Mouse (Mus musculus): ENCODE results near the gene Spred3. TPM values are rescaled to one million over a fixed set of nuclear protein-coding genes. Genes with fewer than 3 reads are reported as not detected.
A peak's percentile ranks its signal among the peaks of the same experiment; 100 is the strongest.
"Not testable (repeated sequence)": the region's sequence is repeated elsewhere in the genome, so short reads cannot be mapped to it uniquely, and the experiment has no call there.

Spred3 gene
- polyA plus RNA-seq, 1 experiment from 2014 or later = 2.3 TPM

DNA sequence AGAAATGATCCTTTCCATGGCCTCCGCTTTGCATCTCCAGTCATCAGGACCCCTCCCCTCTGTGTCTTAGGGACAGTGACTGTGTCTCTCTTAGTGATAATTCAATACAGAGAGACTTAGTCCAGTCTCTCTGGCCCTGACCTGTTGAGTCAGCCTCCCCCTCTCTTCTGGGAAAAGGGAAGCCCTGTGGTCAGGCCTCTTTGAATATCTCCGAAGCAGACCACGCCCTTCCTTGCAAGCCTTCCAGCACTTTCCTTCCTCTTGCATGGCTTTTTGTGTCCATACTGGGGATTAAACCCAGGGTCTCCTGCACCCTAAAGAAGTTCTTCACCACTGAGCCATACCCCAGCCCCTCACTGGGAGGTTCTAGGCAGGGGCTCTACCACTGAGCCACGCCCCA is 26.2 kb downstream of the Spred3 start:
- no peaks in the 10 kb centered on the region for H3K4me1 ChIP-seq
- H3K4me2 ChIP-seq = no peak overlapping the region
- H3K4me3 ChIP-seq = no peak overlapping the region
- no peak for ATAC-seq (ENCODE audit: borderline replicate concordance, extremely low read depth, low FRiP score, low TSS enrichment)
- H3K27ac ChIP-seq = no peak overlapping the region
- H3K27me3 ChIP-seq = no peaks in the 10 kb centered on the region
- no peak overlapping the region for H3K9ac ChIP-seq
- no peaks in the 10 kb centered on the region for H3K9me3 ChIP-seq
- WGBS = 87% methylated on average over 4 of the region's 4 CpGs
- H3K36me3 ChIP-seq = no peaks in the 10 kb centered on the region

DNA sequence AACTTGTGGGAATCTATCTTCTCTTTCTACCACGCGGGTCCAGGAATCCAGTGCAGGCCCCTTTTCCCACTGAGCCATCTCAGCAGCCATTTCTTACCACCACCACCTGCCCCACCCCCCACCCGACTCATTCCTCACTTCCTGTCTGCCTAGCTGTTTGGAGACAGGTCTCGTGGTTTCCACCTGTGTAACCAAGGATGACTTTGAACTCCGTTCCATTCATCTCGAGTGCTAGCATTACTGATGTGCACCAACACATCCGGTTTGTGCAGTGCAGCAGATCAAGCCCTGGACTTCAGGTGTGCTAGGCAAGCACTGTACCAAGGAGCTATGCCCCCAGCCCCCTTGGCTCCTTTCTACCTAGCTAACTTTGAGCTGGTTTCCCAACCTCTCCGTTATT is 28.8 kb downstream of the Spred3 start:
- H3K4me1 ChIP-seq = no peaks in the 10 kb centered on the region
- 58% methylated on average over 8 of the region's 8 CpGs for WGBS
- H3K4me3 ChIP-seq = no peak overlapping the region
- H3K27ac ChIP-seq = no peak overlapping the region
- no peaks in the 10 kb centered on the region for H3K9me3 ChIP-seq
- H3K9ac ChIP-seq = no peak overlapping the region
- ATAC-seq (ENCODE audit: borderline replicate concordance, extremely low read depth, low FRiP score, low TSS enrichment) = no peak
- no peaks in the 10 kb centered on the region for H3K36me3 ChIP-seq
- no peak overlapping the region for H3K4me2 ChIP-seq
- H3K27me3 ChIP-seq = no peaks in the 10 kb centered on the region

DNA sequence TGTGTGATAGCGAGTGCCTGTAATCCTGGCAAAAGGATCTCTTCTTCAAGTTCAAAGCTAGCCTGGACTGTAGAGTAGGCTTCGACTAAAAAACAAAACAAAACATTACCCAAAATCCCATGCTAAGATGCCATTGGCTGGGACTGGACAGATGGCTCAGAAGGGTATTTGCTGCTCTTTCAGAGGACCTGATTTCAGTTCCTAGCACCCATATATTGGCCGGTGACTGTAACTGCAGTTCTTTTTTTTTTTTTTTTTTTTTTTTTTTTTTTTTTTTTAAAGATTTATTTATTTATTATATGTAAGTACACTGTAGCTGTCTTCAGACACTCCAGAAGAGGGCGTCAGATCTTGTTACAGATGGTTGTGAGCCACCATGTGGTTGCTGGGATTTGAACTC is 31.0 kb downstream of the Spred3 start:
- not testable (repeated sequence) for H3K27ac ChIP-seq; H3K4me3 ChIP-seq; H3K4me2 ChIP-seq; H3K9ac ChIP-seq; H3K27me3 ChIP-seq; H3K36me3 ChIP-seq; H3K4me1 ChIP-seq; H3K9me3 ChIP-seq; ATAC-seq (ENCODE audit: borderline replicate concordance, extremely low read depth, low FRiP score, low TSS enrichment)
- 86% methylated on average over 3 of the region's 4 CpGs for WGBS

GRCm38 (mm10) chr7:29137429-29137828 is 32.8 kb downstream of the Spred3 start:
- Histone ChIP-seq H3K27ac (no peak overlapping the region), H3K27me3 (peaks cover 8% of the 10 kb centered on the region; the same call in 1 of the 2 replicates), H3K9me3 (no peaks in the 10 kb centered on the region), H3K9ac (no peak overlapping the region), H3K36me3 (no peaks in the 10 kb centered on the region), H3K4me1 (peaks cover 6% of the 10 kb centered on the region; the same call in 1 of the 2 replicates), H3K4me3 (no peak overlapping the region), H3K4me2 (no peak overlapping the region)
- no peak for ATAC-seq (ENCODE audit: borderline replicate concordance, extremely low read depth, low FRiP score, low TSS enrichment)
- 29% methylated on average over 16 of the region's 16 CpGs for WGBS

- Histone ChIP-seq H3K27me3 (peaks cover 8% of the 10 kb centered on the region; the same call in 1 of the 2 replicates), H3K9ac (no peak within 1 kb of the TSS), H3K27ac (no peak within 1 kb of the TSS), H3K4me2 (peak within 1 kb of the TSS; percentile 52), H3K4me1 (peaks cover 6% of the 10 kb centered on the region; the same call in 1 of the 2 replicates), H3K9me3 (no peaks in the 10 kb centered on the region), H3K36me3 (no peaks in the 10 kb centered on the region), H3K4me3 (peak within 1 kb of the TSS; percentile 23)
- 0% methylated on average over 16 of the region's 20 CpGs for WGBS
- 0 out of 2 replicates have a peak, but pooled peaks have one; percentile 23 for ATAC-seq (ENCODE audit: borderline replicate concordance, extremely low read depth, low FRiP score, low TSS enrichment)
Measured at GRCm38 (mm10) chr7:29134693-29135386, 35.4 kb downstream of the Spred3 start, which contains the start of gene Rasgrp4. TSS of gene Rasgrp4 (plus strand) at chr7:29134851.

DNA sequence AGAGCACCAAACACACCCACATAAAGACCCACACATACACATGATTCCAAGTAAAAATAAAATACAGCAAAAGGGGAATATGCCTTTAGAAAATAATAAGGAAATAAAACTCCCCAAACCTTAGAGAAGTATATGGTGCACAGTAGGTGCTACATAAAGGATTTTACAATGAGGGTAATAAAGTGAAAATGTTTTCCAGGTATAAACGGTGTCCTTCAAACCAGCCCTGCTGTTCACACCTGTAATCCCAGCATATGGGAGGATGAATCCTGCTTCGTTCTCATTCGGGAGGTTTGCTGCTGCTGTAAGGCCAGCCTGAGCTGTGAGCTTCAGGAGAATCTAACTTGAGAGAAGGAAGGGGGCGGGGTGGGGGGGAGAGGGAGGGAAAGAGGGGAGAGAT is 36.0 kb downstream of the Spred3 start:
- Histone ChIP-seq H3K4me1 (peaks cover 6% of the 10 kb centered on the region; the same call in 1 of the 2 replicates), H3K27ac (no peak overlapping the region), H3K9ac (no peak overlapping the region), H3K9me3 (no peaks in the 10 kb centered on the region), H3K4me2 (peak overlapping the region; percentile 52), H3K36me3 (no peaks in the 10 kb centered on the region), H3K4me3 (peak overlapping the region; percentile 23; the same call in 1 of the 2 replicates), H3K27me3 (peaks cover 8% of the 10 kb centered on the region; the same call in 1 of the 2 replicates)
- no peak for ATAC-seq (ENCODE audit: borderline replicate concordance, extremely low read depth, low FRiP score, low TSS enrichment)
- WGBS = 4% methylated on average over 4 of the region's 4 CpGs

- 64% methylated on average over 2 of the region's 2 CpGs for WGBS
- H3K4me1 ChIP-seq = peaks cover 16% of the 10 kb centered on the region
- H3K4me2 ChIP-seq = no peak overlapping the region
- no peak for ATAC-seq (ENCODE audit: borderline replicate concordance, extremely low read depth, low FRiP score, low TSS enrichment)
- no peak overlapping the region for H3K27ac ChIP-seq
- no peaks in the 10 kb centered on the region for H3K36me3 ChIP-seq
- no peaks in the 10 kb centered on the region for H3K27me3 ChIP-seq
- H3K9ac ChIP-seq = no peak overlapping the region
- H3K4me3 ChIP-seq = no peak overlapping the region
- no peaks in the 10 kb centered on the region for H3K9me3 ChIP-seq
Measured at GRCm38 (mm10) chr7:29128725-29129124, 41.5 kb downstream of the Spred3 start.

DNA sequence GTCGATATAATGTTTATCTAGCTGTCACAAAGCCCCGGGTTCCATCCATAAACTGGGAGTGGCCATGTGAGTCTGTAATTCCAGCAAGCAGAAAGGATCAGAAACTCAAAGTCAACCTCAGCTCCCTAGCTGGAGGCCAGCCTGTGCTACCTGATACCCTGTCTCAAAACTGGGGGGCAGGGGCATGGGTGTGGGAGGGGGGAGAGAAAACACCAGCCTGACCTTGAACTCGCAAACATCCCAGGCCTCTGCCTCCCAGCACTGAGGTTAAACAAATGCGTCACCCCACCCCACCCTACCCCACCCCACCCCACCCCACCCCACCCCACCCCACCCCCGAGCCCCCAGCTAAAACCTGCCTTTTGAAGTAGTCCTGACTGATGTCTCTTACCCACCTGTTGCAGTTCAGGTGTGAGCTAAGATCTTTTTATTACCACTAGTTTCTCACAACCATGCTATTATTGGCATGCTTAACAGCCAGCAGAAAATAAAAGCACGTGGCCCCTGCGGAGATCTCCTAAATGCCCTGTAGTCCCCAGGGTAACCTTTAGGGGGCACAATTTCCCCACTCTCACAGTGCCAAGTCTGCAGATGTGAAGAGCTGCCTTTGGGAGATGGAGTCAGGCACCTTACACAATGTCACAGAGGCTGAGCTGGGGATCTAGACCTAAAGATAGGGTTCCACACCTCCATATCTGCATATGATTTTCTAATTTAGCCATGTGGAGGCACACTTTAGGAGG is 43.9 kb downstream of the Spred3 start:
- Histone ChIP-seq H3K36me3 (no peaks in the 10 kb centered on the region), H3K9me3 (no peaks in the 10 kb centered on the region), H3K27ac (no peak overlapping the region), H3K4me2 (no peak overlapping the region), H3K9ac (no peak overlapping the region), H3K4me3 (no peak overlapping the region), H3K27me3 (no peaks in the 10 kb centered on the region), H3K4me1 (peaks cover 16% of the 10 kb centered on the region)
- no peak for ATAC-seq (ENCODE audit: borderline replicate concordance, extremely low read depth, low FRiP score, low TSS enrichment)
- 10% methylated on average over 7 of the region's 7 CpGs for WGBS

DNA sequence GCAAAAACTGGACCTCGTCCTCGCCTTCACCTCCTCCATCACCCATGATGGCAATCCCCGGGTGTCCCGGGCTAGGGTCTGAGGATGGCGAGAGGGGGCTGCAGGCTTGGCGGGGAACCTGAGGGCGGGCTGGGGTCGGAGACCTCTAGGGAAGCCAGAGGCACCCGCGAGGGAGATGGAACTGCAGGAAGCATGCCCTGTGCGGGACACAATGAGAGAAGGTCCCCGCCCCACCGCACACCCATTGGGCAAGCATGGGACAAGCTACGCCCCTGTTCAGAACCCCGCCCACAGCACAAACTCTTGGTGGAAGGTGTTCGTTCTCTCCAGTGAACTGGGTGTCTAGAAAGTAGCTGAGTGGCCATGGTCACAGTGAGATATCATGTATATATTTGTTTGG is 45.2 kb downstream of the Spred3 start, which contains the start of gene Ryr1:
Gene Ryr1 (minus strand): TSS at position 210 of the 400 bp plus-strand sequence.
- H3K4me2 ChIP-seq = peak within 1 kb of the TSS; percentile 89
- peaks cover 16% of the 10 kb centered on the region for H3K4me1 ChIP-seq
- peak within 1 kb of the TSS; percentile 40 for H3K9ac ChIP-seq
- no peaks in the 10 kb centered on the region for H3K36me3 ChIP-seq
- H3K9me3 ChIP-seq = no peaks in the 10 kb centered on the region
- H3K4me3 ChIP-seq = peak within 1 kb of the TSS; percentile 40
- no peak within 1 kb of the TSS for H3K27ac ChIP-seq
- H3K27me3 ChIP-seq = no peaks in the 10 kb centered on the region
- peak; percentile 90 for ATAC-seq (ENCODE audit: borderline replicate concordance, extremely low read depth, low FRiP score, low TSS enrichment)
- 0% methylated on average over 16 of the region's 16 CpGs for WGBS

GRCm38 (mm10) chr7:29123531-29124358 is 46.5 kb downstream of the Spred3 start:
- Histone ChIP-seq H3K4me2 (no peak overlapping the region), H3K4me1 (peaks cover 16% of the 10 kb centered on the region), H3K36me3 (no peaks in the 10 kb centered on the region), H3K9ac (no peak overlapping the region), H3K27ac (no peak overlapping the region), H3K4me3 (no peak overlapping the region), H3K9me3 (no peaks in the 10 kb centered on the region), H3K27me3 (no peaks in the 10 kb centered on the region; the same call in 1 of the 2 replicates)
- ATAC-seq (ENCODE audit: borderline replicate concordance, extremely low read depth, low FRiP score, low TSS enrichment) = no peak
- WGBS = 45% methylated on average over 5 of the region's 5 CpGs

DNA sequence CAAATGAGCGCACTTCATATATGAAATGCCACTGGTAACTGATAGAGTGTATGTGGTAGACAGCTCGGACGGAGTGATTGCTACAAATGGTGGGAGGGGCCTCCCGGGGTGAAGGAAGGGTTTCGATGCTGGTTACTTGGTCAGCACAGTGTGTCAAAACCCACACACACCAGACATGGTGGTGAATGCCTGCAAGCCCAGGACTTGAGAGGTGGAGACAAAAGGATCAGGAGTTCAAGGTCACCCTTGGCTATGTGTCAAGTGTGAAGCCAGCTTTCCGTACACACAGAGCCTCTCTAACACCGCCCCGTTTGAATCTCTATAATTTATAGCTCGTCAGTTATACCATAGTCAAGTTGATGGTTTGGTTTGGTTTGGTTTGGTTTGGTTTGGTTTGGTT is 47.4 kb downstream of the Spred3 start:
- Histone ChIP-seq H3K4me3 (no peak overlapping the region), H3K36me3 (no peaks in the 10 kb centered on the region), H3K9ac (no peak overlapping the region), H3K9me3 (no peaks in the 10 kb centered on the region), H3K4me1 (peaks cover 16% of the 10 kb centered on the region), H3K4me2 (no peak overlapping the region), H3K27me3 (no peaks in the 10 kb centered on the region; the same call in 1 of the 2 replicates), H3K27ac (no peak overlapping the region)
- ATAC-seq (ENCODE audit: borderline replicate concordance, extremely low read depth, low FRiP score, low TSS enrichment) = no peak
- WGBS = 82% methylated on average over 9 of the region's 9 CpGs
